Mouse (Mus musculus) forebrain, postnatal 0 days (tissue): ENCODE results near the gene Prkca. TPM values are rescaled to one million over a fixed set of nuclear protein-coding genes. Genes with fewer than 3 reads are reported as not detected.

ENCODE experiments used
- ATAC-seq: fragments of 200-750 bp; cut with Nextera tagmentation; 2 replicates; pipeline ENCODE4 v1.8.0; 2017; ENCODE audit warnings: mild to moderate bottlenecking, moderate library complexity
- DNase-seq: peaks from one replicate; pipeline ENCODE4 v3.0.0-alpha.2; 2015
- H3K27ac ChIP-seq: fragments of 300-500 bp; sonication (generic); 2 replicates; pipeline ENCODE4 v1.5.1; 2014; ENCODE audit warnings: low read depth, mild to moderate bottlenecking, antibody characterized with exemption, low read length, moderate library complexity, mixed read lengths
- H3K27me3 ChIP-seq: fragments of 300-500 bp; sonication (generic); 2 replicates; pipeline ENCODE4 v1.6.1; 2014; ENCODE audit warnings: mild to moderate bottlenecking, low read length, mixed read lengths; ENCODE audit not compliant: insufficient read depth
- H3K36me3 ChIP-seq: fragments of 300-500 bp; sonication (generic); 2 replicates; pipeline ENCODE4 v1.6.1; 2014; ENCODE audit warnings: mild to moderate bottlenecking, moderate library complexity; ENCODE audit not compliant: insufficient read depth
- H3K4me1 ChIP-seq: fragments of 300-500 bp; sonication (generic); 2 replicates; pipeline ENCODE4 v1.6.1; 2014; ENCODE audit warnings: antibody characterized with exemption; ENCODE audit not compliant: insufficient read depth
- H3K4me2 ChIP-seq: fragments of 300-500 bp; sonication (generic); 2 replicates; pipeline ENCODE4 v1.6.1; 2014; ENCODE audit warnings: low read depth, mild to moderate bottlenecking, moderate library complexity
- H3K4me3 ChIP-seq: fragments of 300-500 bp; sonication (generic); 2 replicates; pipeline ENCODE4 v1.5.1; 2014; ENCODE audit warnings: low read depth, low read length, mixed read lengths
- H3K9ac ChIP-seq: fragments of 300-500 bp; sonication (generic); 2 replicates; pipeline ENCODE4 v1.6.1; 2014; ENCODE audit warnings: mild to moderate bottlenecking
- H3K9me3 ChIP-seq: fragments of 300-500 bp; sonication (generic); 2 replicates; pipeline ENCODE4 v1.6.1; 2016; ENCODE audit warnings: low read length
- CTCF ChIP-seq: sonication (generic); IDR thresholded peaks from 2 replicates; pipeline ENCODE4 v1.5.1; 2016; ENCODE audit warnings: antibody characterized with exemption, control low read depth, low read depth
- WGBS: fragments of 180-500 bp; shearing (Covaris S2); extraction: QIAGEN DNeasy Blood & Tissue Kit; methylation state at CpG from one replicate; pipeline ENCODE4 v1.1.7; 2014; 5-methylcytosine and 5-hydroxymethylcytosine counted together
- polyA plus RNA-seq: library from polyadenylated mRNA; unstranded; fragments of >200 nt; fragmentation: Nextera tagmentation; extraction: Ambion mirVana; gene quantifications from 2 replicates; pipeline ENCODE4 v1.2.1, GENCODE M21; 2015
- total RNA-seq: library from RNA; depleted of rRNA; stranded (reverse); fragments of >200 nt; gene quantifications from 2 replicates; pipeline ENCODE4 v1.2.3, GENCODE M21; 2014

The Prkca gene
- total and polyA plus RNA-seq, 2 experiments from 2014 or later = 5.0 to 30.0 TPM

- Histone ChIP-seq H3K9ac (peak overlapping the region; percentile 81; the same call in 1 of the 2 replicates), H3K9me3 (no peaks in the 10 kb centered on the region)
Measured at GRCm38 (mm10) chr11:108341783-108342182, 1.9 kb downstream of the Prkca start.

GRCm38 (mm10) chr11:108340293-108340692 is 3.4 kb downstream of the Prkca start:
- H3K27ac ChIP-seq = no peak overlapping the region
- DNase-seq (no peak), ATAC-seq (no peak)
- H3K4me2 ChIP-seq = no peak overlapping the region
- 0 out of 2 replicates have a peak, but pooled peaks cover 6% of the 10 kb centered on the region for H3K36me3 ChIP-seq
- H3K4me3 ChIP-seq = no peak overlapping the region
- 89% methylated on average over 4 of the region's 4 CpGs for WGBS
- peaks cover 7% of the 10 kb centered on the region; the same call in 1 of the 2 replicates for H3K4me1 ChIP-seq
- H3K9me3 ChIP-seq = no peaks in the 10 kb centered on the region
- no peaks in the 10 kb centered on the region for H3K27me3 ChIP-seq
- no peak overlapping the region for H3K9ac ChIP-seq
- TF ChIP-seq CTCF = no peak

More at GRCm38 (mm10) chr11:108341783-108342182, 1.9 kb downstream of the Prkca start:
- no peaks in the 10 kb centered on the region for H3K27me3 ChIP-seq
- peaks cover 7% of the 10 kb centered on the region; the same call in 1 of the 2 replicates for H3K4me1 ChIP-seq
- no peak overlapping the region for H3K27ac ChIP-seq
- WGBS = 36% methylated on average over 8 of the region's 8 CpGs
- peak overlapping the region; percentile 99 for H3K4me2 ChIP-seq
- ATAC-seq = no peak
- peak overlapping the region; percentile 76 for H3K4me3 ChIP-seq
- H3K36me3 ChIP-seq = 0 out of 2 replicates have a peak, but pooled peaks cover 6% of the 10 kb centered on the region
- TF ChIP-seq CTCF = no peak
- DNase-seq = peak; percentile 13

DNA sequence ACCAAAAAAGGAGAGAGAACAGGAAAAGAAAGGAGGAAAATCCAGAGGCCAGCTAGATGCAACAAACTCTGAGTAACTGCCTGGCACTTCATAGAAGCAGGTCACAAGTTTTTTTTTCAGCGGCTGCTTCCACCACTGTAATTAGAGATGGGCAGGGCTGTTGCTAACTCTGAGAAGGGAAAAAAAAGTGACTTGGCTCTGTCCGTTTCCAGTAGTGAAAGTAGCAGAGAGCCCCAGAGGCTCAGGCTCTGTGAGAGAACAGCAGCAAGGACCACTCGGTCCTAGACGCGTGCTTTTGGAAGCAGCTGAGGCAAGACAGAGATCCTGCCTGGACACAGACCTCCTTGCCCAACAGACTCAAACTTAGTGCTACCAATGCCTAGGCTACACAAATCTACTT is 7.3 kb downstream of the Prkca start:
- WGBS = 61% methylated on average over 5 of the region's 5 CpGs
- DNase-seq (no peak), ATAC-seq (no peak)
- no peaks in the 10 kb centered on the region for H3K9me3 ChIP-seq
- no peak overlapping the region for H3K27ac ChIP-seq
- no peak overlapping the region for H3K4me3 ChIP-seq
- 0 out of 2 replicates have a peak, but pooled peaks cover 6% of the 10 kb centered on the region for H3K36me3 ChIP-seq
- no peaks in the 10 kb centered on the region for H3K4me1 ChIP-seq
- no peak overlapping the region for H3K9ac ChIP-seq
- H3K27me3 ChIP-seq = no peaks in the 10 kb centered on the region
- H3K4me2 ChIP-seq = no peak overlapping the region
- TF ChIP-seq CTCF = no peak

DNA sequence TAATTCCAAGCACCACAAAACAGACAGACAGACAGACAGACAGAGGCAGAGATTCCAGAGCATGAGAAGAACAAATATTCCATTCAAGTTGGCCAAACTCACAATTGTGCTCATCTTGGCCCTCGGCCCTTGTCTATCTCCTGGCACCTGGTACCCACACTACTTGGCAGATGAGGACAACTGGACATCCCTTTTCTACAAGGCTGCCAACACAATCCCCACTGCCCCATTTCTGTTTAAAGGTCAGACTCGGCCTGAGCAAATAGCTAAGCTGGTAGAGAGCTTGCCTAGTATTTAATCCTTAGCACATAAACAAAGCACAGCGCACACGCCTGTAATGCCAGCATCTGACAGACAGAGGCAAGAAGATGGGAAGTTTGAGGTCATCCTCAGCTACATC is 8.2 kb downstream of the Prkca start:
- TF ChIP-seq CTCF = no peak
- H3K4me2 ChIP-seq = no peak overlapping the region
- no peak overlapping the region for H3K4me3 ChIP-seq
- no peak for ATAC-seq
- no peaks in the 10 kb centered on the region for H3K27me3 ChIP-seq
- no peak for DNase-seq
- no peak overlapping the region for H3K27ac ChIP-seq
- H3K9me3 ChIP-seq = no peaks in the 10 kb centered on the region
- no peaks in the 10 kb centered on the region for H3K4me1 ChIP-seq
- 79% methylated on average over 4 of the region's 4 CpGs for WGBS
- no peak overlapping the region for H3K9ac ChIP-seq
- H3K36me3 ChIP-seq = 0 out of 2 replicates have a peak, but pooled peaks cover 6% of the 10 kb centered on the region

- Histone ChIP-seq H3K27ac (no peak overlapping the region), H3K4me3 (no peak overlapping the region), H3K27me3 (no peaks in the 10 kb centered on the region), H3K9me3 (no peaks in the 10 kb centered on the region), H3K9ac (no peak overlapping the region), H3K4me2 (no peak overlapping the region), H3K4me1 (no peaks in the 10 kb centered on the region), H3K36me3 (0 out of 2 replicates have a peak, but pooled peaks cover 6% of the 10 kb centered on the region)
- DNase-seq (no peak), ATAC-seq (no peak)
- 67% methylated on average over 3 of the region's 3 CpGs for WGBS
- no peak for TF ChIP-seq CTCF
Measured at GRCm38 (mm10) chr11:108334658-108335057, 9.1 kb downstream of the Prkca start.

DNA sequence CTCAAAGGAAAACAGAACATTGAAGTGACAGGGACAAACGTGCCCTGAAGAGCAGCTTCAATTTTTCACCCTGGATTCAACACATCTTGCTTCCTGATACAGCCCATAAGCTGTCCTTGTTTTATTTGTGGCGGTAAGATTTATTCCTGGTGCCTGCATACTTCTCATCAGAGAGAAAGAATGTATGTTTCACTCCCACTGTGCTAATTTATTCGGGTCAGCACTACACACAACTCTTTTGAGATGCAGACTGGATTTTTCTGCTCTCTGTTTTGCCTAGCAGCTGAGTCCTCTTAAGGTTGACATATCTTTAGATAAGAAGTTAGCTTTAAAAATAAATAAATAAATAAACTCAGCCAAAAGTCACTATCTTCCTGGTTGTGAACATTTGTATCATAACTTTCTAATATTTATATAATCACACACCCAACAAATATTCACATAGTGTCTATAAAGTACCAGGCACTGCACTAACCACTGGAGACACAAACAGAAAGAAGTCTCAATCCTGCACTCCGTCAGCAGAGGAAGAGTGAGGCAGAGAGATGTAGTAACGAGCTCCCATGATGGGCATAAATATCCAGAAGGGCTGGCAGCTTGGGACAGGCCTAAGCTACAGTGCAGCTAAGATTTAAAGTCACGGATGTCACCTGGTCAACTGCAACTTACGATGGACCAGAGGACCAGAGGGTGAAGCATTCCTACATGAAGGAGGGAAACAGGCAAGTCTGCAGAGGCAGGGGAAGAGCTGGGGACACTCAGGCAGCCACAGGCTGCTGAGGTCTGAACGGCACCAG is 9.9 kb downstream of the Prkca start:
- Histone ChIP-seq H3K4me2 (no peak overlapping the region), H3K9ac (no peak overlapping the region), H3K9me3 (no peaks in the 10 kb centered on the region), H3K27ac (no peak overlapping the region), H3K4me1 (no peaks in the 10 kb centered on the region), H3K4me3 (no peak overlapping the region), H3K36me3 (peaks cover 6% of the 10 kb centered on the region; the same call in 1 of the 2 replicates), H3K27me3 (no peaks in the 10 kb centered on the region)
- DNase-seq (no peak), ATAC-seq (no peak)
- 54% methylated on average over 8 of the region's 8 CpGs for WGBS
- no peak for TF ChIP-seq CTCF

- no peaks in the 10 kb centered on the region; the same call in 1 of the 2 replicates for H3K36me3 ChIP-seq
- no peaks in the 10 kb centered on the region for H3K9me3 ChIP-seq
- H3K4me1 ChIP-seq = no peaks in the 10 kb centered on the region
- ATAC-seq = no peak
- no peak for DNase-seq
- H3K4me2 ChIP-seq = no peak overlapping the region
- 44% methylated on average over 5 of the region's 5 CpGs for WGBS
- no peak for TF ChIP-seq CTCF
- no peaks in the 10 kb centered on the region for H3K27me3 ChIP-seq
- H3K4me3 ChIP-seq = no peak overlapping the region
- no peak overlapping the region for H3K27ac ChIP-seq
- no peak overlapping the region for H3K9ac ChIP-seq
Measured at GRCm38 (mm10) chr11:108333006-108333405, 10.7 kb downstream of the Prkca start.
